Mouse (Mus musculus): ENCODE measurements around the gene Trappc11.

DNA sequence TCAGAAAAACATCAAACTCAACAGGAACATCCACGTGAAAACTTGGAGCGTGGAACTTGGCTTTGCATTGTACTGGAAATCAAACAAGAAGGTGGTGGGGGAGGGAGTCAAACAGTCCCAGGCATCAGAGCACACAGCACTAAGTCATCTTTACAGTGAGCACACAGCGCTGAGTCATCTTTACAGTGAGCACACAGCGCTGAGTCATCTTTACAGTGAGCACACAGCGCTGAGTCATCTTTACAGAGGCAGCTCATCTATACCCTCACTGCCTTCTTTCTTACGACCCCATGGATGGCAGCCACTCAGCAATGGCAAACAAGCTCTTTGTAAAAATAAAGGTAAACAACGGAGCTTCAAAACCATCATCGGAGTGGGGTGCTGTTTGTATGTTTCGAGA, 22.3 kb downstream of the Trappc11 start:
- TF ChIP-seq CTCF (IDR thresholded peaks at IDR 0.05; ENCODE audit: low read depth) (no peak), EP300 (IDR thresholded peaks at IDR 0.05; ENCODE audit: low read depth) (peak; percentile 43; the same call in 1 of the 2 replicates)
